Mouse (Mus musculus): ENCODE measurements around the gene Inpp5b. TPM values are rescaled to one million over a fixed set of nuclear protein-coding genes. Genes with fewer than 3 reads are reported as not detected.
A peak's percentile ranks its signal among the peaks of the same experiment; 100 is the strongest.

Gene Inpp5b
- polyA plus RNA-seq, 1 experiment: 93.3 TPM

GRCm38 (mm10) chr4:124759305-124759811, 17.7 kb downstream of the Inpp5b start:
- no peak overlapping the region for H3K4me3 ChIP-seq (replicated peaks; ENCODE audit: extremely low read depth, low read depth, low read length)
- TF ChIP-seq CTCF (IDR thresholded peaks at IDR 0.05; ENCODE audit: insufficient read depth, low read length) (no peak), POLR2A (IDR thresholded peaks at IDR 0.05; ENCODE audit: borderline replicate concordance, extremely low read depth, low read depth, low read length) (no peak)
- 20% methylated on average over 7 of the region's 7 CpGs for WGBS
- DNase-seq: no peak
- H3K4me1 ChIP-seq (ENCODE audit: control insufficient read depth, insufficient read depth, low read length): peaks cover 19% of the 10 kb centered on the region

GRCm38 (mm10) chr4:124761201-124761600, 19.6 kb downstream of the Inpp5b start:
- Histone ChIP-seq H3K4me1 (ENCODE audit: control insufficient read depth, insufficient read depth, low read length) (peaks cover 12% of the 10 kb centered on the region), H3K4me3 (replicated peaks; ENCODE audit: extremely low read depth, low read depth, low read length) (no peak overlapping the region)
- 41% methylated on average over 1 of the region's 1 CpGs for WGBS
- no peak for TF ChIP-seq CTCF (IDR thresholded peaks at IDR 0.05; ENCODE audit: insufficient read depth, low read length)
- TF ChIP-seq POLR2A (IDR thresholded peaks at IDR 0.05; ENCODE audit: borderline replicate concordance, extremely low read depth, low read depth, low read length): no peak
- DNase-seq: no peak

DNA sequence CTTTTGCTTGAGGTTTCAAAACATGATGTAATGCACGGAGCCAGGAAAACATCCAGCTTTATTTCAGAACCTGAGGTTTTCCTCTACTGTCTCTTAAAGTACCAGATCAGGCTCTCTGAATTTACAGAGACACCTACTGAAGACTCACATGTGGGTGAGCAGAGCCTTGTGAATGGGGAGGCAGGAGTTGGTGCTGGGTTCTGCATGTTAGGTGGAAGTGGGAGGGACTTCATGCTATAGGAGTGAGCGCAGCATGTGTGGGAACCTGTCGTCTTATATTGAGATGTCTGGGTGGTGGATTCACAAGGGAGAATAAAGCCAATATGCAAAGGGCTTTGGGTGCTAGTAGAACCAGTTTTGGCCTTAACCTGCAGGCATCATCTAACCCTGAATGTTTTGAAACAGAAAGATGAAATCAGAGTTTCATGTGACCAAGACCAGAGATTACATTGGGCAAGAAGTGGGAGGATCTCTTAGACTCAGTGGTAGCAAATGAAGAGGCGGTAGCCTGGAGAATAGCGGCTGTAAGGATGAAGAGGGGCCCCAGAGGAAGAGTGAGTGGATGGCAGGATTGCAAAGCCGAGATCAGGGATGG, 21.3 kb downstream of the Inpp5b start:
- Histone ChIP-seq H3K4me1 (ENCODE audit: control insufficient read depth, insufficient read depth, low read length) (peaks cover 23% of the 10 kb centered on the region), H3K4me3 (replicated peaks; ENCODE audit: extremely low read depth, low read depth, low read length) (no peak overlapping the region)
- DNase-seq: no peak
- TF ChIP-seq POLR2A (IDR thresholded peaks at IDR 0.05; ENCODE audit: borderline replicate concordance, extremely low read depth, low read depth, low read length) (no peak), CTCF (IDR thresholded peaks at IDR 0.05; ENCODE audit: insufficient read depth, low read length) (no peak)
- 86% methylated on average over 6 of the region's 6 CpGs for WGBS

- 47% methylated on average over 23 of the region's 23 CpGs for WGBS
- peak overlapping the region; percentile 25 for H3K4me3 ChIP-seq (replicated peaks; ENCODE audit: extremely low read depth, low read depth, low read length)
- TF ChIP-seq POLR2A (IDR thresholded peaks at IDR 0.05; ENCODE audit: borderline replicate concordance, extremely low read depth, low read depth, low read length) (no peak), CTCF (IDR thresholded peaks at IDR 0.05; ENCODE audit: insufficient read depth, low read length) (no peak)
- no peak for DNase-seq
- H3K4me1 ChIP-seq (ENCODE audit: control insufficient read depth, insufficient read depth, low read length): peaks cover 22% of the 10 kb centered on the region
Observed at GRCm38 (mm10) chr4:124765802-124766565, 24.3 kb downstream of the Inpp5b start.

DNA sequence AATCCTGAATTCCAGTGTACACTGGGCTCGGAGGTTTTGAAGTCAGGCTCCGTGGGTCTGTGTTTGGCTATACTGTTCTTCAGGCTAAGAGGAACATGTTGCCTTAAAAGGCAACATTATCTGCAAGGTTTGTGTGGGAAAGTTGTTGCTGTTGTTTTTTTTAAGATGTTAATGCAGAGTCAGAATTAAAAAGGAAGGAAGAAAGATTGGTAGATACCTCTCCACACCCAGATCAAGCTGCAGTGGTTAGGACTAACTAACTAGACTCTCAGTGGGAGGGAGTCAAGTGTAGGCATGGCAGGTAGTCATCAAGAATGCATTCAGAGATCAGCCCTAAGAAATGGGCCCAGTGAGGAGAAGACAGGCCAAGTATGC, 24.9 kb downstream of the Inpp5b start:
- DNase-seq: no peak
- no peak for TF ChIP-seq CTCF (IDR thresholded peaks at IDR 0.05; ENCODE audit: insufficient read depth, low read length)
- no peak for TF ChIP-seq POLR2A (IDR thresholded peaks at IDR 0.05; ENCODE audit: borderline replicate concordance, extremely low read depth, low read depth, low read length)
- Histone ChIP-seq H3K4me1 (ENCODE audit: control insufficient read depth, insufficient read depth, low read length) (peaks cover 22% of the 10 kb centered on the region), H3K4me3 (replicated peaks; ENCODE audit: extremely low read depth, low read depth, low read length) (no peak overlapping the region)
- 9% methylated on average over 2 of the region's 2 CpGs for WGBS

DNA sequence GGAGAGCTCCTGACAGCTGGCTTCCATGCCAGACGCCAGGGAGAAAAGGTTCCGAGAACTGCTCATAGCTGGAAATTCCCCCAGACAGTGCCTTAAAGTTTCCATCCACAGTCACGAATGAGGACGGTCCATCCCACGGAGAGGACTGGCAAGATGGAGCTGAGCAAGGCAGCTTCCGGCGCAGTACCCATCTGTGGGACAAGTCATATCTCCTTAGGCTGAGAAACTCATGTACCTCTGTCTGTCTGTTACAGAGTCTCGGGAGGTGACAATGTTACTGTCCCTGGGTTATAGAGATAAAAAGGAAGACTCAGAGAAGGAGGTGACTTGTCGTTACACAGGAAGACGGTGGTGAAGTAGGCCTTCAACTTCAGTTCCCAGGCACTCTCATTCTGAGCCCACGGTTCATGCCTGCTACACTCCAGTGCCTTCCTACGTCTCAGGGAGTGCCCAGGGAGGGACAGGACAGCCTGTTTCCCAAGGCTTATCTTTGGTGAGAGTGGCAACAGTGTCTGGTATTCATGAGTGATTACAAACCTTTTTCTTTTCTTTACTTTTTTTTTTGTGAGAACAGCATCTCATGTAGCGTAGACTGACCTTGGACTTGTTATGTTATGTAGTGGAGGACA, 27.4 kb downstream of the Inpp5b start:
- 70% methylated on average over 13 of the region's 13 CpGs for WGBS
- TF ChIP-seq CTCF (IDR thresholded peaks at IDR 0.05; ENCODE audit: insufficient read depth, low read length) (no peak), POLR2A (IDR thresholded peaks at IDR 0.05; ENCODE audit: borderline replicate concordance, extremely low read depth, low read depth, low read length) (no peak)
- DNase-seq: no peak
- peaks cover 35% of the 10 kb centered on the region for H3K4me1 ChIP-seq (ENCODE audit: control insufficient read depth, insufficient read depth, low read length)
- no peak overlapping the region for H3K4me3 ChIP-seq (replicated peaks; ENCODE audit: extremely low read depth, low read depth, low read length)

DNA sequence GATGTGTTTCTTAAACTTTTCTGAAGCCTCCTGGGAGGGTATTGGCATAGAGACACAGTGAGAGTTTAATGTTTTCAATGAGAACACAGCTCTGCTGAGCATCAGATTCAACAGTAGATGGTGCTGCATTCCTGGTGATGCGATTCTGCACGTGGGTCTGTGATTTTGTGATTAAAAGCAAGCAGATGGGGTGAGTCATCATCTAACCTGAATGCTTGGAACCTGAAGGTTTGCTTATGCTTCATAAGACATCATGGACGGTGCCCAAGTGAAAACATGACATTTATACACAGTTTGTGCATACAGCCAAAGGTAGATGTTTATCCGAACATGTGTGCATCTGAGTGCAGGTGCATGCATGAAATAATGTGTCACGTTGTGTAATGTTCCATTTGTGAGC, 29.0 kb downstream of the Inpp5b start:
- DNase-seq: no peak
- no peak for TF ChIP-seq POLR2A (IDR thresholded peaks at IDR 0.05; ENCODE audit: borderline replicate concordance, extremely low read depth, low read depth, low read length)
- TF ChIP-seq CTCF (IDR thresholded peaks at IDR 0.05; ENCODE audit: insufficient read depth, low read length): no peak
- Histone ChIP-seq H3K4me1 (ENCODE audit: control insufficient read depth, insufficient read depth, low read length) (peaks cover 37% of the 10 kb centered on the region), H3K4me3 (replicated peaks; ENCODE audit: extremely low read depth, low read depth, low read length) (no peak overlapping the region)
- 59% methylated on average over 5 of the region's 5 CpGs for WGBS

- DNase-seq: no peak
- no peak for TF ChIP-seq CTCF (IDR thresholded peaks at IDR 0.05; ENCODE audit: insufficient read depth, low read length)
- no peak for TF ChIP-seq POLR2A (IDR thresholded peaks at IDR 0.05; ENCODE audit: borderline replicate concordance, extremely low read depth, low read depth, low read length)
- 33% methylated on average over 4 of the region's 4 CpGs for WGBS
- Histone ChIP-seq H3K4me3 (replicated peaks; ENCODE audit: extremely low read depth, low read depth, low read length) (no peak overlapping the region), H3K4me1 (ENCODE audit: control insufficient read depth, insufficient read depth, low read length) (peaks cover 25% of the 10 kb centered on the region)
Observed at GRCm38 (mm10) chr4:124772125-124772524, 30.5 kb downstream of the Inpp5b start.

DNA sequence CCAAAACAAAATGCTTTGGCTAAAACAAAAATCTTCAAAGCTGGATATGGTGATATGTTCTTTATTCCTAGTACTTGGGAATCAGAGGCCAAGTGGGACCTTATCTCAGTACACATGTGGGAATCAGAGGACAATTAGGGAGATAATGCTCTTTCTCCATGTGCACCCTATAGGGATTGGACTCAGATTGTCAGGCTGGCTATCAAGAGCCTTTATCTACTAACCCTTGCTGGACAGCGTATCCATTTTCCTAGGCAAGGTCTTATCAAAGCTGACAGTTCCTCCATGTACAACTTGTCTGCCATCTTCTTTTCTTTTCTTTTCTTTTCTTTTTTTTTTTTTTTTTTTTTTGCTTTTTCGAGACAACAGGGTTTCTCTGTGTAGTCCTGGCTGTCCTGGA, 31.8 kb downstream of the Inpp5b start:
- H3K4me1 ChIP-seq (ENCODE audit: control insufficient read depth, insufficient read depth, low read length): peaks cover 20% of the 10 kb centered on the region
- WGBS: 57% methylated on average over 2 of the region's 2 CpGs
- H3K4me3 ChIP-seq (replicated peaks; ENCODE audit: extremely low read depth, low read depth, low read length): no peak overlapping the region
- no peak for DNase-seq
- TF ChIP-seq POLR2A (IDR thresholded peaks at IDR 0.05; ENCODE audit: borderline replicate concordance, extremely low read depth, low read depth, low read length) (no peak), CTCF (IDR thresholded peaks at IDR 0.05; ENCODE audit: insufficient read depth, low read length) (no peak)

Data from lung, adult 2 months (tissue).